Mouse (Mus musculus): ENCODE results near the gene Oat.

- TF ChIP-seq CTCF (IDR thresholded peaks at IDR 0.05) (no peak), POLR2A (IDR thresholded peaks at IDR 0.05; ENCODE audit: insufficient read depth, low read depth, low read length) (no peak), EP300 (IDR thresholded peaks at IDR 0.05; ENCODE audit: insufficient read depth, low read depth, low read length) (no peak)
Measured at GRCm38 (mm10) chr7:132573205-132573604, 3.0 kb downstream of the Oat start.

Measured in heart, adult 2 months (tissue).